Mouse (Mus musculus) embryo, embryonic 9.5 days (tissue): ENCODE measurements around the gene Yif1b.

ENCODE experiments used
- DNase-seq: peaks from one replicate; pipeline ENCODE4 v3.0.0-alpha.2; 2017; ENCODE audit errors: extremely low spot score

Gene Yif1b

GRCm38 (mm10) chr7:29244732-29245416 lies 6.7 kb downstream of the Yif1b start:
- DNase-seq = no peak

- no peak for DNase-seq
Measured at GRCm38 (mm10) chr7:29246015-29246414, 7.9 kb downstream of the Yif1b start.

- no peak for DNase-seq
Measured at GRCm38 (mm10) chr7:29246619-29247313, 8.6 kb downstream of the Yif1b start.

DNA sequence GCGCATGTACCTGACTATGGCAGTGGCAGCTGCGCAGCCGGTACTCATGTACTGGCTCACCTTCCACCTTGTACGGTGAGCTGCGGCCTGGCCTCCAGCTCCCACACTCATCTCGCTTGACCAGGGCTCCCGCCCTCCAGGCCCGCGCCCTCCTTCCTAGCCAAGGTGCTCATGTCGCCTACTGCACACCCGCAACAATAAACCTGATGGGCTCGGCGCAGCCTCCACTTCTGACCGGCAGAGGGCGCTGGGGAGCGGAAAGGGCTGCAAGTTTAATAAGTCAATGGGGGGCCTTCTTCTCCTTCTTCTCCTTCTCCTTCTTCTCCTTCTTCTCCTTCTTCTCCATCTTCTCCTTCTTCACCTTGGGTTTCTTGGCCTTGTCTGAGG lies 9.2 kb downstream of the Yif1b start:
- DNase-seq = peak; percentile 86

- DNase-seq = peak; percentile 25
Measured at GRCm38 (mm10) chr7:29247706-29248105, 9.6 kb downstream of the Yif1b start.

GRCm38 (mm10) chr7:29248261-29248841 lies 10.2 kb downstream of the Yif1b start, which contains the start of gene 2200002D01Rik:
Gene 2200002D01Rik (minus strand): TSS chr7:29248466.
- DNase-seq = peak; percentile 54

DNA sequence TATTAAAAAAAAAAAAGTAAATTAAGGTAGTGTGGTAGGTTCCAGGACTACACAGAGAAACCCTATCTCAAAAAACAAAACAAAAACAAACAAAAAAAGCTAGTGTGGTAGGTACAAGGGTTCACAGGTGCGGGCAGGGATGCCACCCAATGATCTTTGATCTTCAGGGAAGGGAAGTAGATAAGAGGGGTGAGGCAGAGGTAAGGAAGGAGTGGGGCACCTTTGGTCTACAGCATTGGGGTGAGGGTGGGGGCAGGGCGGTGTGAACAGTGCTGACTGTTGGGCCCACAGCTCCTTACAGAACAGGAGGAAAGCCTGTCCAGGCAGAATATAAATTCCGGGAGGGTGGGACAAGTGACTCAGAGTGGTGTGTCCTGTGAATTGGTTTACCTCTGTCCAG lies 13.0 kb downstream of the Yif1b start:
- no peak for DNase-seq

GRCm38 (mm10) chr7:29253842-29254241 lies 15.7 kb downstream of the Yif1b start:
- DNase-seq = no peak

GRCm38 (mm10) chr7:29255875-29256274 lies 17.7 kb downstream of the Yif1b start:
- DNase-seq = no peak

GRCm38 (mm10) chr7:29257368-29257767 lies 19.2 kb downstream of the Yif1b start:
- no peak for DNase-seq

- no peak for DNase-seq
Measured at GRCm38 (mm10) chr7:29259781-29260730, 21.9 kb downstream of the Yif1b start.

GRCm38 (mm10) chr7:29262151-29262550 lies 24.0 kb downstream of the Yif1b start:
- no peak for DNase-seq

DNA sequence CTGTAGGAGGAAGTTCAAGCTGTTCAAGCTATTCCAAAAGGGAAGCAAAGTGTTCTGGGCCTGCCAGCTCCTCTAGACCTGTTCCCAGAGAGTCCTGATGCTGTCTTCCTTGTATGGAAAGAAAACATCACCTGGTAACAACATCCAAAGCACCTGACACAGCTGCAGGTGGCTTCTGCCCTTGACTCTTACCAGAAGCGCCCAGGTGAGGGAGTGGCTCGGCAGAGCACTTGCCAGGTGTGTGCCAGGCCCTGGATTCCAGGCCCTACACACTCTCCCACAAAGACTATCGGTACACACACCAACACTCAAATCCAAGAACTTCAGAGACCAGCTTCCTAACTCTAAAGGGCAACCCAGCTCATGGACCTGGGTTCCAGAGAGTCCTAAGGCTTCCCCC lies 25.7 kb downstream of the Yif1b start:
- no peak for DNase-seq

DNA sequence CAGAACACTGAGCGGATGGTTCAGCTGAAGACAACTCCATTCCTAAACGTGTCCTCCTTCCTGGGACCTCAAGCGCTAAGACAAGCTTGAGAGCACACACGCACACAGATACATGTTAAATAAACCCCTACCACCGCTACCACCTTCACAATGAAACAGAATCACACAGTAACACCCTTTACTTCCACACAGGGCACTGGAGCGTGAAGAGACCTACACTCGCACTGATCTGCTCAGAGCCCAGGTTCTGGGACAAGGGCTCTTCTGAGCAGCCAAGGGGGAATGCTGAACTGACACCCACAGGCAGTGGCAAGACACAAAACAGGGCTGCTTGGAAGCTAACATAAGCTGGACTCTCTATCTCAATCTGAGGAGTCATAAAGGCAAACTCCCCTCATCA lies 27.5 kb downstream of the Yif1b start:
- DNase-seq = no peak

- DNase-seq = no peak
Measured at GRCm38 (mm10) chr7:29266931-29267330, 28.8 kb downstream of the Yif1b start.

DNA sequence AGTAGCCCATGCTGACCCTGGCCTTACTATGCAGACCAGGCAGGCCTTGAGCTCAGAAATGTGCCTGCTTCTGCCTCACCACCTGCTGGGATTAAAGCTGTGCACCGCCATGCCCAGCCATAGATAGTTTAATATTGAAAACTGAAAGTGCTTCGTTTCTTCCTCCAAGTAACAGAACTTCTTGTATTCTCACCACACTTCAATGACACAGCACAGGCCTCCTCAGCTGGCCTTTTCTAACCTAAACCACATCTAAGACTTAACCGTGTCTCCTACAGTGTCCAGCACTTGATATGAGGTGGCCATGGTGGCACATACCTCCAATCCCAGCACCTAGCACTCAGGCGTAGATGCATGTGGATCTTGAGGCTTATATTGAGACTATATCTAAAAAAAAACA lies 32.3 kb downstream of the Yif1b start:
- no peak for DNase-seq

- no peak for DNase-seq
Measured at GRCm38 (mm10) chr7:29271687-29272465, 33.7 kb downstream of the Yif1b start.

- DNase-seq = no peak
Measured at GRCm38 (mm10) chr7:29276715-29277114, 38.6 kb downstream of the Yif1b start.

DNA sequence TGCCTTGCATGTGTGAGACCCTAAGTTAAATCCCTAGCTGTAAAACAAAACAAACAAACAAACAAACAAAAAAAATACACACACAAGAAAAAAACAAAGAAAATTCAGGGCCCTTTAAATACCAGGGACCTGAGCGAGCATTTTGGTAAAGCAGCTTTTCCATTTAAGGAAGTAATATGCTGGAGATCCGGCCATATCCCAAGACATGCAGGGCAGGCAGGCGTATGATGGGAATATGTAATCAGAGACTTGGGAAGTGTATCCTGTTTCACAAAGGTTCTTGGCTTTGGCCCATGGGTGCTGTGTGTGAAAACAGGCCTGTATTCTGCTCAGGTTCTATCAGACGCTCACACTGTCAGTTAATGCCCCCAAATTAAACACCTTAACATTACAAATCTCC lies 39.4 kb downstream of the Yif1b start:
- no peak for DNase-seq

- DNase-seq = no peak
Measured at GRCm38 (mm10) chr7:29279261-29279660, 41.1 kb downstream of the Yif1b start.

DNA sequence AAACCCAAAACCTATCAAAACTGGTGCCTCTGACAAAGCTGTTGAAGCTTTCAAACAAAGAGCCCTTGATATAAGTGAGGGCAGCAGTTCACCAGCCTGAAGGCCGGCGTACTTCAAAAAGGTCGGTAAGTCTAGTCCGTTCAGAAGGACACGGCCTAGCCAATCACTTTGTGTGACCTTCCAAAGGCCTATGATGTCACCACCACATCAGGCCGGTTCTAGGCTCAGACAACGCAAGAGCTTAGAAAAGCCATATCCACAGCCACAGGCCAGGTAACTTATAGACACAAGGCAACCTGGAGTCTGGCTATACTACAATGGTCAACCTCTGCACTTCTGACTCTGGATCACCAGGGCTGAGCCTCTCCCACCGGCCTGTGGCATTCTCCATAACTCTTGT lies 41.8 kb downstream of the Yif1b start:
- DNase-seq = no peak
